ENCODE assay signal across 7 mouse cellular contexts in genomic region chr15:101006251-101007040, GRCm38 (mm10). TPM values are rescaled to one million over a fixed set of nuclear protein-coding genes. Genes with fewer than 3 reads are reported as not detected.
DNase-seq lines count a peak whose midpoint lies in the region; ATAC-seq lines count a peak whose summit lies in the region.

No protein-coding gene starts in this region.

- no peaks in the 10 kb centered on the region for H3K27me3 ChIP-seq in embryonic facial prominence, embryonic 14.5 days (replicated peaks; ENCODE audit: control insufficient read depth, insufficient read depth, low read length)
- peaks cover 8% of the 10 kb centered on the region for H3K27me3 ChIP-seq in heart, embryonic 16.5 days (ENCODE audit: control insufficient read depth, insufficient read depth, low read length)
- peaks cover 79% of the 10 kb centered on the region for H3K27me3 ChIP-seq in megakaryocyte, embryonic 14.5 days (replicated peaks)
- no peaks in the 10 kb centered on the region for H3K27me3 ChIP-seq in stomach, embryonic 15.5 days (replicated peaks)

- peak; percentile 88 for ATAC-seq in embryonic facial prominence, embryonic 14.5 days (ENCODE audit: low read depth)
- peak; percentile 77; the same call in 1 of the 2 replicates for ATAC-seq in heart, embryonic 16.5 days (replicated peaks; ENCODE audit: extremely low read depth, insufficient read depth, low FRiP score)
- peak; percentile 83 for ATAC-seq in stomach, embryonic 15.5 days (ENCODE audit: insufficient read depth, low FRiP score, low read depth)

- peak overlapping the region; percentile 14 for H3K9ac ChIP-seq in embryonic facial prominence, embryonic 14.5 days (ENCODE audit: low read depth, low read length)
- peak overlapping the region; percentile 44 for H3K9ac ChIP-seq in heart, embryonic 16.5 days (ENCODE audit: low read length)
- no peak overlapping the region for H3K9ac ChIP-seq in stomach, embryonic 15.5 days

- no peaks in the 10 kb centered on the region for H3K4me1 ChIP-seq in embryonic facial prominence, embryonic 14.5 days (ENCODE audit: control insufficient read depth, insufficient read depth, low read length)
- H3K4me1 ChIP-seq in heart, embryonic 16.5 days (ENCODE audit: control insufficient read depth, insufficient read depth, low read length), result peaks cover 3% of the 10 kb centered on the region; the same call in 1 of the 2 replicates
- H3K4me1 ChIP-seq in megakaryocyte, embryonic 14.5 days, result peaks cover 19% of the 10 kb centered on the region
- H3K4me1 ChIP-seq in stomach, embryonic 15.5 days, result peaks cover 11% of the 10 kb centered on the region; the same call in 1 of the 2 replicates

- 13% methylated on average over 14 of the region's 15 CpGs for WGBS in embryonic facial prominence, embryonic 14.5 days
- WGBS in heart, embryonic 16.5 days, result 14% methylated on average over 15 of the region's 15 CpGs
- WGBS in stomach, embryonic 15.5 days, result 12% methylated on average over 14 of the region's 15 CpGs

- no peaks in the 10 kb centered on the region for H3K36me3 ChIP-seq in embryonic facial prominence, embryonic 14.5 days (ENCODE audit: control insufficient read depth, insufficient read depth, low read length)
- H3K36me3 ChIP-seq in heart, embryonic 16.5 days (ENCODE audit: control insufficient read depth, insufficient read depth), result no peaks in the 10 kb centered on the region
- H3K36me3 ChIP-seq in megakaryocyte, embryonic 14.5 days (replicated peaks; ENCODE audit: low read length), result no peaks in the 10 kb centered on the region
- no peaks in the 10 kb centered on the region for H3K36me3 ChIP-seq in stomach, embryonic 15.5 days

- DNase-seq in adrenal gland, adult 8-10 months, result peak; percentile 43
- peak; percentile 69 for DNase-seq in embryonic facial prominence, embryonic 14.5 days (ENCODE audit: low spot score)
- DNase-seq in kidney, postnatal 14 days, result peak; percentile 70
- no peak for DNase-seq in cerebellum, postnatal 14 days

- H3K27ac ChIP-seq in embryonic facial prominence, embryonic 14.5 days (replicated peaks; ENCODE audit: low read depth, low read length), result no peak overlapping the region
- H3K27ac ChIP-seq in heart, embryonic 16.5 days (ENCODE audit: low read length), result no peak overlapping the region
- no peak overlapping the region for H3K27ac ChIP-seq in stomach, embryonic 15.5 days

- peak overlapping the region; percentile 38 for H3K4me3 ChIP-seq in embryonic facial prominence, embryonic 14.5 days (ENCODE audit: low read depth, low read length)
- peak overlapping the region; percentile 57 for H3K4me3 ChIP-seq in heart, embryonic 16.5 days (ENCODE audit: low read length)
- peak overlapping the region; percentile 85 for H3K4me3 ChIP-seq in megakaryocyte, embryonic 14.5 days (replicated peaks)
- H3K4me3 ChIP-seq in stomach, embryonic 15.5 days (replicated peaks), result peak overlapping the region; percentile 47

- peak overlapping the region; percentile 49 for H3K4me2 ChIP-seq in embryonic facial prominence, embryonic 14.5 days (ENCODE audit: low read depth, low read length)
- H3K4me2 ChIP-seq in heart, embryonic 16.5 days (ENCODE audit: low read depth, low read length), result peak overlapping the region; percentile 83
- H3K4me2 ChIP-seq in stomach, embryonic 15.5 days, result peak overlapping the region; percentile 54

- H3K9me3 ChIP-seq in embryonic facial prominence, embryonic 14.5 days (ENCODE audit: control insufficient read depth, low read length), result no peaks in the 10 kb centered on the region
- H3K9me3 ChIP-seq in heart, embryonic 16.5 days (replicated peaks; ENCODE audit: control insufficient read depth, low read length), result no peaks in the 10 kb centered on the region
- H3K9me3 ChIP-seq in megakaryocyte, embryonic 14.5 days, result no peaks in the 10 kb centered on the region
- no peaks in the 10 kb centered on the region for H3K9me3 ChIP-seq in stomach, embryonic 15.5 days

RNA-seq across cellular contexts. Expression of gene Gm47841, which starts 40.8 kb away (rescaled TPM):
- total RNA-seq in adrenal gland, adult 8-10 months (2022), result under 1 TPM in 1 of 4 experiments, not detected in 3; 0.38 TPM
- not detected in 2 replicates for polyA plus RNA-seq in embryonic facial prominence, embryonic 14.5 days (2014; fragmentation: Nextera tagmentation; extraction: Ambion mirVana)
- not detected in 2 replicates for polyA plus RNA-seq in heart, embryonic 16.5 days (2015; fragmentation: Nextera tagmentation; extraction: Ambion mirVana)
- polyA plus RNA-seq in megakaryocyte, embryonic 14.5 days (2012; ENCODE audit: insufficient read depth, low replicate concordance), result not detected in 2 replicates
- not detected in 2 replicates for polyA plus RNA-seq in stomach, embryonic 15.5 days (2015; fragmentation: Nextera tagmentation; extraction: Ambion mirVana)

Comparison
In these comparisons a context has a peak if more than half of its experiments do, and no peak if none do; other contexts are left out.
1. DNase-seq: peak in adrenal gland, adult 8-10 months (single experiment), embryonic facial prominence, embryonic 14.5 days (single experiment) and kidney, postnatal 14 days (single experiment); none in cerebellum, postnatal 14 days (0 of 2).
2. Peak in every context shown above with its lines, with median percentiles within 50 percentile points of each other: ATAC-seq, H3K4me2 ChIP-seq and H3K4me3 ChIP-seq.